Mouse (Mus musculus) thymus, adult 2 months (tissue): ENCODE results near the gene Mboat7.

ENCODE experiments used
- CTCF ChIP-seq: fragments of 200-500 bp; IDR thresholded peaks from 2 replicates; pipeline ENCODE4 v1.5.1; 2012; ENCODE audit warnings: mild to moderate bottlenecking, control low read depth, low read length, moderate library complexity, borderline replicate concordance; ENCODE audit not compliant: control insufficient read depth, poor library complexity, insufficient read depth; ENCODE audit errors: extremely low read depth
- POLR2A ChIP-seq: fragments of 200-500 bp; IDR thresholded peaks from 2 replicates; pipeline ENCODE4 v1.6.1; 2012; ENCODE audit warnings: mild to moderate bottlenecking, low read length, control low read depth, moderate library complexity; ENCODE audit not compliant: control insufficient read depth, poor library complexity, insufficient read depth; ENCODE audit errors: extremely low read depth

DNA sequence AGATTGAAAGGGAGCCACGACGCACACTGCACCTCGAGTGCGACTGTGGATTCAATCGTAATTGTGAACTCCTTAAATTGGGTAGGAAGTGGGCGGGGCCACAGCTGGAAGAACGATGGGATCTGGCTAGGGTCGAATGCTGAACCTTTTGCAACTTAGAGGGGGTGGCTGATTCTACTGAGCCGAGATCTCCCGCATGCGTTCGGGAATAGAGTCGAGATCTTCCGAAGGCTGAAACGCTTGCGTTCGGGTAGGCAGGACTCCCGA is 419 bp upstream of the Mboat7 start:
- TF ChIP-seq POLR2A = no peak
- no peak for TF ChIP-seq CTCF
